In genomic region chr3:40527976-40528950, GRCm38 (mm10) we compare ENCODE assay signal across 11 mouse cellular contexts. TPM values are rescaled to one million over a fixed set of nuclear protein-coding genes. Genes with fewer than 3 reads are reported as not detected.
DNase-seq lines count a peak whose midpoint lies in the region; ATAC-seq and TF ChIP-seq lines count a peak whose summit lies in the region.
"Had no signal": no experiment of that assay in that cellular context is flagged by ENCODE, and none has a peak within 500 bp of the region (broad histone marks: within the 10 kb centered on the region; RNA-seq: fewer than 3 reads in every experiment).

No protein-coding gene starts in this region.

- DNase-seq in adrenal gland, adult 2 months: peak; percentile 10
- no peak for DNase-seq in adrenal gland, adult 8-10 months
- no peak for DNase-seq in kidney, adult 9 months
- DNase-seq in stomach, postnatal 0 days (ENCODE audit: low spot score): no peak
- no peak for DNase-seq in spleen, postnatal 4 days (ENCODE audit: low spot score in 2 of 2)
- DNase-seq: layer of hippocampus, postnatal 36 days had no signal

- TF ChIP-seq CTCF in stomach, postnatal 0 days (IDR thresholded peaks at IDR 0.05; ENCODE audit: low read depth): no peak

- H3K27me3 ChIP-seq in kidney, embryonic 16.5 days (ENCODE audit: insufficient read depth, low read length): peaks cover 13% of the 10 kb centered on the region
- H3K27me3 ChIP-seq in stomach, embryonic 16.5 days (ENCODE audit: control insufficient read depth, insufficient read depth, low read length): peaks cover 5% of the 10 kb centered on the region; the same call in 1 of the 2 replicates
- no peaks in the 10 kb centered on the region for H3K27me3 ChIP-seq in stomach, postnatal 0 days (ENCODE audit: control insufficient read depth, insufficient read depth, low read length)
- H3K27me3 ChIP-seq in neural tube, embryonic 14.5 days (ENCODE audit: control insufficient read depth, insufficient read depth, low read length): peaks cover 6% of the 10 kb centered on the region

- TF ChIP-seq EP300 in stomach, postnatal 0 days (optimal IDR thresholded peaks at IDR 0.05): no peak

- peaks cover 5% of the 10 kb centered on the region; the same call in 1 of the 2 replicates for H3K9me3 ChIP-seq in kidney, embryonic 16.5 days (ENCODE audit: low read length)
- H3K9me3 ChIP-seq in stomach, embryonic 16.5 days (replicated peaks; ENCODE audit: control insufficient read depth, low read length): no peaks in the 10 kb centered on the region
- H3K9me3 ChIP-seq in stomach, postnatal 0 days (ENCODE audit: control insufficient read depth, low read length): no peaks in the 10 kb centered on the region
- no peaks in the 10 kb centered on the region for H3K9me3 ChIP-seq in neural tube, embryonic 14.5 days (ENCODE audit: control insufficient read depth, low read length)

- 0 out of 2 replicates have a peak overlapping the region, but pooled peaks have one; percentile 17 for H3K4me2 ChIP-seq in kidney, embryonic 16.5 days (replicated peaks; ENCODE audit: low read depth, low read length)
- no peak overlapping the region for H3K4me2 ChIP-seq in stomach, embryonic 16.5 days (ENCODE audit: low read depth, low read length)
- H3K4me2 ChIP-seq in stomach, postnatal 0 days (replicated peaks; ENCODE audit: low read depth): no peak overlapping the region
- H3K4me2 ChIP-seq in neural tube, embryonic 14.5 days (ENCODE audit: low read depth, low read length): no peak overlapping the region

- H3K4me1 ChIP-seq in kidney, embryonic 16.5 days (ENCODE audit: insufficient read depth, low read length): peaks cover 19% of the 10 kb centered on the region
- peaks cover 5% of the 10 kb centered on the region for H3K4me1 ChIP-seq in stomach, embryonic 16.5 days (ENCODE audit: control insufficient read depth, insufficient read depth, low read length)
- no peaks in the 10 kb centered on the region for H3K4me1 ChIP-seq in stomach, postnatal 0 days (replicated peaks; ENCODE audit: control insufficient read depth, insufficient read depth)
- H3K4me1 ChIP-seq in neural tube, embryonic 14.5 days (ENCODE audit: control insufficient read depth, insufficient read depth, low read length): peaks cover 8% of the 10 kb centered on the region

- H3K9ac ChIP-seq in kidney, embryonic 16.5 days (replicated peaks; ENCODE audit: low read length): no peak overlapping the region
- H3K9ac ChIP-seq in stomach, embryonic 16.5 days (ENCODE audit: low read length): no peak overlapping the region
- no peak overlapping the region for H3K9ac ChIP-seq in stomach, postnatal 0 days (ENCODE audit: low read length)
- no peak overlapping the region for H3K9ac ChIP-seq in neural tube, embryonic 14.5 days (replicated peaks; ENCODE audit: low read depth, low read length)

- H3K4me3 ChIP-seq in kidney, embryonic 16.5 days (ENCODE audit: low read length): no peak overlapping the region
- no peak overlapping the region for H3K4me3 ChIP-seq in stomach, embryonic 16.5 days (replicated peaks; ENCODE audit: low read length)
- H3K4me3 ChIP-seq in stomach, postnatal 0 days (ENCODE audit: low read depth, low read length): no peak overlapping the region
- H3K4me3 ChIP-seq in neural tube, embryonic 14.5 days (ENCODE audit: low read depth, low read length): no peak overlapping the region
- H3K4me3 ChIP-seq: midbrain, embryonic 10.5 days had no signal

- H3K27ac ChIP-seq in kidney, embryonic 16.5 days (ENCODE audit: low read length): no peak overlapping the region
- no peak overlapping the region for H3K27ac ChIP-seq in stomach, embryonic 16.5 days (ENCODE audit: low read length)
- H3K27ac ChIP-seq in stomach, postnatal 0 days (replicated peaks): no peak overlapping the region
- H3K27ac ChIP-seq in neural tube, embryonic 14.5 days (ENCODE audit: low read depth, low read length): no peak overlapping the region
- H3K27ac ChIP-seq: midbrain, embryonic 10.5 days had no signal

- no peak for ATAC-seq in kidney, embryonic 16.5 days (ENCODE audit: low FRiP score, low TSS enrichment)
- 0 out of 2 replicates have a peak, but pooled peaks have one; percentile 17 for ATAC-seq in stomach, embryonic 16.5 days (ENCODE audit: insufficient read depth, low FRiP score)
- ATAC-seq in stomach, postnatal 0 days (ENCODE audit: low FRiP score, low TSS enrichment): no peak
- ATAC-seq in neural tube, embryonic 14.5 days (ENCODE audit: low read depth): 0 out of 2 replicates have a peak, but pooled peaks have one; percentile 16
- ATAC-seq: intestine, embryonic 16.5 days had no signal

- WGBS in kidney, embryonic 16.5 days: 35% methylated on average over 9 of the region's 9 CpGs
- 24% methylated on average over 9 of the region's 9 CpGs for WGBS in stomach, embryonic 16.5 days
- 30% methylated on average over 9 of the region's 9 CpGs for WGBS in stomach, postnatal 0 days
- 27% methylated on average over 9 of the region's 9 CpGs for WGBS in neural tube, embryonic 14.5 days

- no peaks in the 10 kb centered on the region for H3K36me3 ChIP-seq in kidney, embryonic 16.5 days (ENCODE audit: insufficient read depth, low read length)
- H3K36me3 ChIP-seq in stomach, embryonic 16.5 days (ENCODE audit: control insufficient read depth, insufficient read depth, low read length): no peaks in the 10 kb centered on the region
- no peaks in the 10 kb centered on the region for H3K36me3 ChIP-seq in stomach, postnatal 0 days (ENCODE audit: control insufficient read depth, insufficient read depth, low read length)
- no peaks in the 10 kb centered on the region for H3K36me3 ChIP-seq in neural tube, embryonic 14.5 days (ENCODE audit: control insufficient read depth, insufficient read depth, low read length)
- H3K36me3 ChIP-seq: midbrain, embryonic 10.5 days had no signal

RNA-seq across cellular contexts. Expression of gene Intu, which starts 2.8 kb away (rescaled TPM):
- 1 to 10 TPM; 1.8 to 4.0 TPM for total RNA-seq in adrenal gland, adult 2 months (2021)
- polyA plus RNA-seq in adrenal gland, adult 2 months (2012; rRNA removed): 1.1 TPM in 2 replicates
- 1 to 10 TPM; 2.9 to 5.0 (median 4.3) TPM for total RNA-seq in adrenal gland, adult 8-10 months (2022)
- polyA plus RNA-seq in kidney, embryonic 16.5 days (2015; fragmentation: Nextera tagmentation; extraction: Ambion mirVana): 3.1 and 3.5 TPM in 2 replicates
- polyA plus RNA-seq in stomach, embryonic 16.5 days (2015; fragmentation: Nextera tagmentation; extraction: Ambion mirVana): 1.8 and 2.3 TPM in 2 replicates
- 0.87 and 1.0 TPM in 2 replicates for polyA plus RNA-seq in stomach, postnatal 0 days (2015; fragmentation: Nextera tagmentation; extraction: Ambion mirVana)
- 3.9 and 5.3 TPM in 2 replicates for polyA plus RNA-seq in neural tube, embryonic 14.5 days (2014; fragmentation: Nextera tagmentation; extraction: Ambion mirVana)

Comparison
In these comparisons a context has a peak if more than half of its experiments do, and no peak if none do; other contexts are left out.
1. ATAC-seq: peak in stomach, embryonic 16.5 days (single experiment) and neural tube, embryonic 14.5 days (single experiment); none in kidney, embryonic 16.5 days (single experiment) and stomach, postnatal 0 days (single experiment).